Mouse (Mus musculus) urinary bladder, adult 2 months (tissue): ENCODE data around the gene Hspa1a. TPM values are rescaled to one million over a fixed set of nuclear protein-coding genes. Genes with fewer than 3 reads are reported as not detected.
"Not testable (repeated sequence)": the region's sequence is repeated elsewhere in the genome, so short reads cannot be mapped to it uniquely, and the experiment has no call there.

Experiments used
- DNase-seq: peaks from one replicate; pipeline ENCODE4 v3.0.0; 2022; ENCODE audit warnings: low spot score
- polyA plus RNA-seq: library from polyadenylated mRNA; depleted of rRNA; stranded (reverse); fragments of >200 nt; gene quantifications from 2 replicates; pipeline ENCODE4 v1.2.3, GENCODE M21; 2012; rRNA removed

Hspa1a gene
- polyA plus RNA-seq: 52.7 and 54.4 TPM in 2 replicates

DNA sequence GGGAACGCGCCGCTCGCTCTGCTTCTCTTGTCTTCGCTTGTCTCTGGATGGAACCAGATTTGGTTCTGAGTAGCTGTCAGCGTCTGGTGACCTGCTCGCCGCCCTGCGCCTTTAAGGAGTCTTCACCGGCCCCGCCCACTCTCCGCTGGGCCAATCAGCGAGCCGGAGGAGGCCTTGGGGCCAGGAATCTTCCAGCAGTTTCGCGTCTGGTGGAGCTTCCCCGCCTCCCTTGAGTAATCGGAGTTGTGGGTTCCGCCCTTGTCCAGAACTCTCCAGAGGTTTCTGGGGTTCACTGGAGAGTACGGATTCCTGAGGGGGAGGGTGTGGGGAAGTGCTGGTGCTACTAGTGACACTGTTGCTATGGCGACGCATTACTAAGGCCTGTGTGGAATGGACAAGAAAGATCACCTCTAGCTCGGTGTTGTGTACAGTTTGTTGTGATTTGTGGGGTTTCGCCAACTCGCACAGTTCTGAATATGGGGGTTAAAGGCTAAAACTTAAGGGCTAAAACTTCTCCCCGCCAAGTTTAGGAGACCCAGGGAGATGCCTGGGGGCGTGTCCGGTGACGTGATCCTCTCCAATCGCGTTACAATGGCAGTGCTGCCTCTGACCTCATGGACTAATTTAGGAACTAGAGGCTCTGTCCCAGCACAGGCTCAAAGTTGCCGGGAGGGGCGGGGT lies at the start of gene Hspa1a, which contains the start of gene Hspa1l:
Gene Hspa1a, minus strand, starts transcription at position 88 of the 681 bp plus-strand sequence.
Gene Hspa1l, plus strand, starts transcription at position 635 of the 681 bp plus-strand sequence.
- DNase-seq: peak; percentile 76

GRCm38 (mm10) chr17:35021163-35021808 lies 49.3 kb upstream of the Hspa1a start:
- DNase-seq: peak; percentile 86

- DNase-seq: no peak
Observed at GRCm38 (mm10) chr17:35020551-35020950, 48.6 kb upstream of the Hspa1a start.

GRCm38 (mm10) chr17:35019894-35020293 lies 47.9 kb upstream of the Hspa1a start:
- no peak for DNase-seq

DNA sequence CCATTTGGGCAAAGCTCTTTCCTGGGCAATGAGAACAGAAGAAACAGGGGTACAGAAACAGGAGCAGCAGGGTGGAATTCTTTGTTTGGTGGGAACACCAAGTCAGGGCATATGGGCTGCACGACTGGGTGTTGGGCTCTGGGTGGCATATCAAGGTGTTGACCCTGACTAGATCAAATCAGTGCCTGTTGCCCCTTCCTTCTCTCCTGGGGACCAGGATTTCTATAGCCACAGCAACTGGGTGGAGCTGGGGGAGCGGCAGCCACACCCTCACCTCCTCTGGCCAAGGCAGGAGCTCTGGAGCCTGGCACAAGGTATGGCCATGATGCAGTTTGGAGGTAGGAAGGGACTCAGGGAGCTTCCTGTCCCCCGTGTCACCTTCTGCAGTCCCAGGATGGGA lies 46.2 kb upstream of the Hspa1a start:
- no peak for DNase-seq

DNA sequence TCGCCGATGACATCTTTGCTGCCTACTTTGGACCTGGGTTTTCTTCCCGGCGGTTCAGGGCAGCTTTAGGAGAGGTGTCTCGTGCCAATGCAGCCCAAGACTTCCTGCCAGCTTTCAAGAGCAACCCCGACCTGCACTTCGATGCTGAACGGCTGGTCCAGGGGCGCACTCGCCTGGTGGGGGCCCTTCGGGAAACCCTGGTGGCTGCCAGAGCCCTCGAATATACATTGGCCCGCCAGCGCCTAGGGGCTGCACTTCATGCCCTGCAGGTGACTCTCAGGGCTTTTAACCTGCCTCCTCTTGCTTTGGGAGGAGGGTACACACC lies 45.7 kb upstream of the Hspa1a start:
- DNase-seq: no peak

GRCm38 (mm10) chr17:35016791-35017705 lies 45.1 kb upstream of the Hspa1a start:
- no peak for DNase-seq

GRCm38 (mm10) chr17:35016376-35016775 lies 44.4 kb upstream of the Hspa1a start, which contains the start of gene Vwa7:
TSS of gene Vwa7 (plus strand) at chr17:35016579.
- no peak for DNase-seq

DNA sequence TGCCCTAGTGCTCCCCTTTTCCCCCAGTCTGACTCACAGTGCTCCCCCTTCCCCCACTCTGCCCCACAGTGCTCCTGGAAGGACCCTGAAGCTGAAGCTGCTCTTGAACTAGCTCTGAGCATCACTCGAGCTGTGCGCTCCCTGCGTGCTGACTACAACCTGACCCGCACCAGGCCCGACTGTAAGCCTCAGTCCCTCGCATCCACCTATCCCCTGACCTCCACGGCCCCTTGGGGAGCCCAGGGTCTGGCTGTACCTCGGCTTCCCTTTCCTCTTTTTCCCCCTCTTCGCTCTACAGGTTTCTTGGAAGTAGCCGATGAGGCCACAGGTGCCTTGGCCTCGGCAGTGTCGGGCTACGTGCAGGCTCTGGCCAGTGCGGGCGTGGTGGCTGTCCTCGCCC lies 43.3 kb upstream of the Hspa1a start:
- no peak for DNase-seq

DNA sequence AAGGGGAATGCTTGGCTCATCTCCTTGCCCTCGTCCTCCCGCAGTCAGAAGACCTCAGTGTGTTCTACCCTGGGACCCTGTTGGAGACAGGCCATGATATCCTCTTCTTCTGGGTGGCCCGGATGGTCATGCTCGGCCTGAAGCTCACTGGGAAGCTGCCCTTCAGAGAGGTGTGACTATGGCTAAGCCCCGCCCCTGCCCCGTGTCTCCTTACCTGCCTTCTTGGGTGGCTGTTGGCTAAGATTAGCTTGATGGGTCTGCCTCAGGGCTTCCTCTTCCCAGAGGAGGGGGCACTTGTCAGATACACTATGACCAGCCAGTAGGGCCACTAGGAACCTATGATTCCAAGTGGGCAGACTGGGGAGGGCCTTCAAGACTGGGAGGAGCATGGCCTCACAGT lies 41.3 kb upstream of the Hspa1a start:
- DNase-seq: no peak

DNA sequence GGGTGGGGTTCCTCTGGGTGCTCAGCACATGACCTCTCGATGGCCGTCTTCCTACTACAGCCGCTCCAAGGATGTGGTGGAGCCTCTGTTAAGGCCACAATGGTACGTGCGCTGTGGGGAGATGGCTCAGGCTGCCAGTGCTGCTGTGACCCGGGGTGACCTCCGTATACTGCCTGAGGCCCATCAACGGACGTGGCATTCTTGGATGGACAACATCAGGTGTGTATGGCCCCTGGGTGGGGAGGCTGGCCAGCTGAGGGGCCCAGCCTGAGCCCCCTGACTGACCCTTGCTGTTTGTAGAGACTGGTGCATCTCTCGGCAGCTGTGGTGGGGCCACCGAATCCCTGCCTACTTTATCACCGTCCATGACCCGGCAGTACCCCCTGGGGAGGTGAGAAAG lies 40.5 kb upstream of the Hspa1a start:
- no peak for DNase-seq

- DNase-seq: no peak
Observed at GRCm38 (mm10) chr17:35011440-35011839, 39.5 kb upstream of the Hspa1a start.

GRCm38 (mm10) chr17:35009586-35009985 lies 37.6 kb upstream of the Hspa1a start:
- no peak for DNase-seq

DNA sequence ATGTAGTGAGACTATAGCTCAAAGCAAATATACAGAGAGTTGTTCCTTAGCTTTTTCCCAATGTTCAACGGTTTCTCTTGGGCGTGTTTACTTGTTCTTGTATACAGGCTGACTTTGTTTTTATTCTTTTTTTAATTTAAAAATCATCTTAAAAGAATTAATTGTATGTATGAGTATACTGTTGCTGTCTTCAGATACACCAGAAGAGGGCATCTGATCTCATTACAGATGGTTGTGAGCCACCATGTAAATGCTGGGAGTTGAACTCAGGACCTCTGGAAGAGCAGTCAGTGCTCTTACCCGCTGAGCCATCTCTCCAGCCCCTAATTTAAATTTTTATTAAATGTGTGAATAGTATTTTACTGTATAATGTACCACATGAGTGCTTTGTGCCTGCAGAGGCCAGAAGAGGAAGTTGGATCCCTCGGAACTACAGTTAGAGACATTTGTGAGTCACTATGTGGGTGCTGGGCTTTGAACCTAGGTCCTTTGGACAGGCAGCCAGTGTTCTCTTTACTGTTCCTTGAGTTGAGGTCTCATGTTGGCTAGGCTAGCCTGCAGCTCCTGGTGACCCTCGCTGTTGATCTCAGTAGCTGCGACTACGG lies 35.5 kb upstream of the Hspa1a start:
- no peak for DNase-seq

GRCm38 (mm10) chr17:35005902-35006301 lies 33.9 kb upstream of the Hspa1a start:
- not testable (repeated sequence) for DNase-seq

GRCm38 (mm10) chr17:35005158-35005557 lies 33.2 kb upstream of the Hspa1a start:
- DNase-seq: no peak

GRCm38 (mm10) chr17:35004075-35004717 lies 32.2 kb upstream of the Hspa1a start:
- DNase-seq: no peak

- DNase-seq: no peak
Observed at GRCm38 (mm10) chr17:35003022-35003838, 31.3 kb upstream of the Hspa1a start.

DNA sequence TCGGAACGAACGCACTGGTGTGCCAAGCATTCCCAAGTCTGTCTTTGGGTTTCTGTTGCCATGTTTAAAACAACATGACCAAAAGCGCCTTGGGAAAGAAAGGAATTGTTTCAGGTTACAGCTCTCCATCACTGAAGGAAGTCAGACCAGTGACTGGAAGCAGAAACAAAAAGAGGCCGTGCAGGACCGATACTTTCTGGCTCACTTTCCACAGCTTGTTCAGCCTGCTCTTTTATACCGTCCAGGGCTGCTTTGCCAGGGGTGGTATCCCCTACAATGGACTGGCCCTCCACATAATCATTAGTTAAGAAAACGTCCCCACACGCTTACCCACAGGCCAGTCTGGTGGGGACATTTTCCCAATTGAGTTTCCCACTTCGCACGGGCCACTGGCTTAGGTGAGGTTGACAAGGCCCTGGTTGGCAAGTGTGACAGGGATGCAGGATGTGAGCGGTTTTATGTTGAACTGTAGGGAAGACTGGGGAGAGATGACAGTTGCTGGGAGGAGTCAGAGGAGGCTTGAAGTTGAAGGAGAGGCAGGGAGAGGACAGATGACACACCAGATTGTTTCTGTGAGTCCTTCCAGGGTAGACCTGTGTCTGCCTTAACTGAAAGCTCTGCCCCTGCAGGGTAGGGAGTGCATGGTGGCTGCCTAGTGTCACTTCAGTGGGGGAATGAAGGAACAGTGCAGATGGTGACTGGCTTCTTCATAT lies 30.4 kb upstream of the Hspa1a start:
- DNase-seq: no peak
